Mouse (Mus musculus): ENCODE measurements at regions not wholly inside any gene's neighbourhood (a gene's known extent, or its start where the extent isn't known, plus 50 kb on each side); places are given as distances from the start of the nearest gene placed in this dataset.
A peak's percentile ranks its signal among the peaks of the same experiment; 100 is the strongest.
"Not testable (repeated sequence)": the region's sequence is repeated elsewhere in the genome, so short reads cannot be mapped to it uniquely, and the experiment has no call there.

GRCm38 (mm10) chr3:7079073-7079472 lies 458.8 kb upstream of the 1700008P02Rik start:
- no peak for DNase-seq

GRCm38 (mm10) chr3:7076850-7077249 lies 456.6 kb upstream of the 1700008P02Rik start:
- DNase-seq = no peak

- no peak for DNase-seq
Observed at GRCm38 (mm10) chr3:7074488-7074887, 454.2 kb upstream of the 1700008P02Rik start.

GRCm38 (mm10) chr3:7041372-7042057 lies 421.3 kb upstream of the 1700008P02Rik start:
- no peak for DNase-seq

- no peak for DNase-seq
Observed at GRCm38 (mm10) chr3:7035833-7036232, 415.6 kb upstream of the 1700008P02Rik start.

GRCm38 (mm10) chr3:7027845-7028244 lies 407.6 kb upstream of the 1700008P02Rik start:
- peak; percentile 4 for DNase-seq

- no peak for DNase-seq
Observed at GRCm38 (mm10) chr3:7014345-7014973, 394.2 kb upstream of the 1700008P02Rik start.

GRCm38 (mm10) chr3:7013516-7013915 lies 393.3 kb upstream of the 1700008P02Rik start:
- no peak for DNase-seq

- no peak for DNase-seq
Observed at GRCm38 (mm10) chr3:7010294-7011087, 390.2 kb upstream of the 1700008P02Rik start.

- DNase-seq = no peak
Observed at GRCm38 (mm10) chr3:7008671-7009217, 388.5 kb upstream of the 1700008P02Rik start.

GRCm38 (mm10) chr3:7007811-7008359 lies 387.6 kb upstream of the 1700008P02Rik start:
- DNase-seq = no peak

GRCm38 (mm10) chr3:6991735-6992134 lies 371.5 kb upstream of the 1700008P02Rik start:
- DNase-seq = not testable (repeated sequence)

GRCm38 (mm10) chr3:6984918-6985317 lies 364.7 kb upstream of the 1700008P02Rik start:
- no peak for DNase-seq

- no peak for DNase-seq
Observed at GRCm38 (mm10) chr3:6957681-6958080, 337.4 kb upstream of the 1700008P02Rik start.

- no peak for DNase-seq
Observed at GRCm38 (mm10) chr3:6932535-6933103, 312.4 kb upstream of the 1700008P02Rik start.

GRCm38 (mm10) chr3:6926737-6927136 lies 306.5 kb upstream of the 1700008P02Rik start:
- no peak for DNase-seq

GRCm38 (mm10) chr3:6922647-6923046 lies 302.4 kb upstream of the 1700008P02Rik start:
- not testable (repeated sequence) for DNase-seq

- DNase-seq = no peak
Observed at GRCm38 (mm10) chr3:6920253-6920652, 300.0 kb upstream of the 1700008P02Rik start.

GRCm38 (mm10) chr3:6887936-6888335 lies 267.7 kb upstream of the 1700008P02Rik start:
- no peak for DNase-seq

- no peak for DNase-seq
Observed at GRCm38 (mm10) chr3:6887053-6887700, 266.9 kb upstream of the 1700008P02Rik start.

- DNase-seq = no peak
Observed at GRCm38 (mm10) chr3:6886200-6887052, 266.2 kb upstream of the 1700008P02Rik start.

All from cerebellum, adult 9-10 months (tissue).